Comparison of ENCODE assay signal across 9 mouse cellular contexts in genomic region chr19:36689205-36689604, GRCm38 (mm10). TPM values are rescaled to one million over a fixed set of nuclear protein-coding genes. Genes with fewer than 3 reads are reported as not detected.
DNase-seq lines count a peak whose midpoint lies in the region; ATAC-seq and TF ChIP-seq lines count a peak whose summit lies in the region.
"Had no signal": no experiment of that assay in that cellular context is flagged by ENCODE, and none has a peak within 500 bp of the region (broad histone marks: within the 10 kb centered on the region; RNA-seq: fewer than 3 reads in every experiment).

No protein-coding gene starts in this region.

- H3K4me3 ChIP-seq in layer of hippocampus, adult 2 months = no peak overlapping the region
- H3K4me3 ChIP-seq in brown adipose tissue, adult 24 weeks (ENCODE audit: insufficient read depth, low read depth, low read length) = no peak overlapping the region
- no peak overlapping the region for H3K4me3 ChIP-seq in heart, adult 2 months
- no peak overlapping the region for H3K4me3 ChIP-seq in liver, embryonic 16.5 days (ENCODE audit: low read depth, low read length)
- H3K4me3 ChIP-seq: liver, embryonic 15.5 days had no signal

- no peaks in the 10 kb centered on the region for H3K9me3 ChIP-seq in liver, embryonic 16.5 days (replicated peaks; ENCODE audit: control insufficient read depth, low read length)
- H3K9me3 ChIP-seq: liver, embryonic 15.5 days had no signal

- peaks cover 15% of the 10 kb centered on the region for H3K4me1 ChIP-seq in brown adipose tissue, adult 24 weeks (ENCODE audit: control insufficient read depth, insufficient read depth, insufficient read length, low read length)
- peaks cover 19% of the 10 kb centered on the region for H3K4me1 ChIP-seq in heart, adult 2 months (ENCODE audit: control insufficient read depth, insufficient read depth, low read length)
- H3K4me1 ChIP-seq in liver, embryonic 16.5 days (ENCODE audit: control insufficient read depth, low read depth, low read length) = no peaks in the 10 kb centered on the region
- H3K4me1 ChIP-seq: liver, embryonic 15.5 days had no signal

- no peak for TF ChIP-seq CTCF in layer of hippocampus, adult 2 months (conservative IDR thresholded peaks at IDR 0.05)
- no peak for TF ChIP-seq CTCF in heart, adult 2 months (IDR thresholded peaks at IDR 0.05)

- DNase-seq in layer of hippocampus, adult 2 months (ENCODE audit: low spot score in 2 of 2) = no peak
- DNase-seq in layer of hippocampus, adult 18-20 months (ENCODE audit: low spot score in 2 of 2) = no peak
- peak; percentile 53 to 59 for DNase-seq in heart, adult 2 months
- DNase-seq in yolk sac, embryonic 10.5 days (ENCODE audit: low spot score) = no peak
- DNase-seq in cerebellum, postnatal 25 days = no peak
- DNase-seq in thymus, postnatal 10 days (ENCODE audit: low spot score in 2 of 2) = no peak

- peaks cover 7% of the 10 kb centered on the region; the same call in 1 of the 2 replicates for H3K36me3 ChIP-seq in heart, adult 2 months (ENCODE audit: control insufficient read depth, insufficient read depth, low read length)
- no peaks in the 10 kb centered on the region for H3K36me3 ChIP-seq in liver, embryonic 16.5 days (ENCODE audit: control insufficient read depth, insufficient read depth)
- H3K36me3 ChIP-seq: liver, embryonic 15.5 days had no signal

- H3K27ac ChIP-seq in layer of hippocampus, adult 2 months = peak overlapping the region; percentile 77
- peak overlapping the region; percentile 85 for H3K27ac ChIP-seq in brown adipose tissue, adult 24 weeks (replicated peaks; ENCODE audit: low read depth, low read length)
- H3K27ac ChIP-seq in heart, adult 2 months = peak overlapping the region; percentile 81
- H3K27ac ChIP-seq in liver, embryonic 16.5 days (ENCODE audit: low read length) = 0 out of 2 replicates have a peak overlapping the region, but pooled peaks have one; percentile 0

- TF ChIP-seq EP300 in heart, adult 2 months (IDR thresholded peaks at IDR 0.05; ENCODE audit: insufficient read depth, low read depth, low read length) = no peak

- 0 out of 2 replicates have a peak, but pooled peaks have one; percentile 16 for ATAC-seq in liver, embryonic 16.5 days (ENCODE audit: low read depth)

- WGBS in heart, adult 2 months = 5% methylated on average over 5 of the region's 5 CpGs
- 35% methylated on average over 5 of the region's 5 CpGs for WGBS in liver, embryonic 16.5 days (ENCODE audit: insufficient replicate concordance)

- no peaks in the 10 kb centered on the region for H3K79me2 ChIP-seq in heart, adult 2 months (replicated peaks; ENCODE audit: control insufficient read depth, insufficient read depth, low read length)

- intact Hi-C loops in heart, adult 2 months (cut with DNase I) = loop anchor here (2.0 kb wide), 1 partner anchor 48 kb away; the partner anchor contains the start of gene Ppp1r3c

- TF ChIP-seq POLR2A in heart, adult 2 months (IDR thresholded peaks at IDR 0.05; ENCODE audit: insufficient read depth, low read depth, low read length) = no peak

- H3K27me3 ChIP-seq in heart, adult 2 months (ENCODE audit: control insufficient read depth, insufficient read depth, low read length) = no peaks in the 10 kb centered on the region
- no peaks in the 10 kb centered on the region for H3K27me3 ChIP-seq in liver, embryonic 16.5 days (ENCODE audit: control insufficient read depth, insufficient read depth, low read depth, low read length)
- H3K27me3 ChIP-seq: liver, embryonic 15.5 days had no signal

- H3K9ac ChIP-seq in heart, adult 2 months (ENCODE audit: low read depth, low read length) = peak overlapping the region; percentile 31; the same call in 1 of the 2 replicates
- no peak overlapping the region for H3K9ac ChIP-seq in liver, embryonic 16.5 days (ENCODE audit: low read depth, low read length)
- H3K9ac ChIP-seq: liver, embryonic 15.5 days had no signal

- no peak overlapping the region for H3K4me2 ChIP-seq in liver, embryonic 16.5 days (ENCODE audit: low read depth, low read length)
- H3K4me2 ChIP-seq: liver, embryonic 15.5 days had no signal

RNA-seq across cellular contexts. Expression of gene Ppp1r3c, which starts 47.2 kb away (rescaled TPM):
- total RNA-seq in layer of hippocampus, adult 2 months (2021) = 10 to 100 TPM; 54.8 to 70.0 TPM
- total RNA-seq in layer of hippocampus, adult 18-20 months (2021) = 10 to 100 TPM; 69.3 to 71.9 TPM
- polyA plus RNA-seq in brown adipose tissue, adult 24 weeks (2012; ENCODE audit: insufficient read depth, insufficient read length, missing spikeins) = 88.4 and 124 TPM in 2 replicates
- 100 to 1,000 TPM in 1 of 2 experiments, 10 to 100 TPM in 1; 90.4 to 152 TPM for total RNA-seq in heart, adult 2 months (2021)
- 49.7 and 99.7 TPM in 2 replicates for polyA plus RNA-seq in heart, adult 2 months (2012; rRNA removed)
- polyA plus RNA-seq in liver, embryonic 16.5 days (2015; fragmentation: Nextera tagmentation; extraction: Ambion mirVana) = 8.7 and 9.1 TPM in 2 replicates

Comparison
In these comparisons a context has a peak if more than half of its experiments do, and no peak if none do; other contexts are left out.
1. DNase-seq: peak in heart, adult 2 months (2 of 2); none in layer of hippocampus, adult 2 months (0 of 2), layer of hippocampus, adult 18-20 months (0 of 2), yolk sac, embryonic 10.5 days (single experiment), cerebellum, postnatal 25 days (0 of 2) and thymus, postnatal 10 days (0 of 2).
2. H3K27ac ChIP-seq: peak in every context shown above with its lines; median percentile 85 in brown adipose tissue, adult 24 weeks; 81 in heart, adult 2 months; 77 in layer of hippocampus, adult 2 months; 0 in liver, embryonic 16.5 days.